Mouse (Mus musculus) limb, embryonic 12.5 days (tissue): ENCODE results near the gene Rpl24. TPM values are rescaled to one million over a fixed set of nuclear protein-coding genes. Genes with fewer than 3 reads are reported as not detected.

Experiments used
- ATAC-seq: fragments of 200-750 bp; cut with Nextera tagmentation; 2 replicates; pipeline ENCODE4 v1.8.0; 2017; ENCODE audit warnings: low read depth, moderate TSS enrichment; ENCODE audit not compliant: insufficient number of reproducible peaks, insufficient read depth, low FRiP score, low TSS enrichment
- H3K27ac ChIP-seq: fragments of 300-500 bp; sonication (generic); 2 replicates; pipeline ENCODE4 v1.5.1; 2016; ENCODE audit warnings: mild to moderate bottlenecking, moderate library complexity
- H3K27me3 ChIP-seq: fragments of 300-500 bp; sonication (generic); 2 replicates; pipeline ENCODE4 v1.6.1; 2016; ENCODE audit warnings: mild to moderate bottlenecking, moderate library complexity
- H3K36me3 ChIP-seq: fragments of 300-500 bp; sonication (generic); 2 replicates; pipeline ENCODE4 v1.6.1; 2016; ENCODE audit warnings: mild to moderate bottlenecking, moderate library complexity
- H3K4me1 ChIP-seq: fragments of 300-500 bp; sonication (generic); replicated peaks from 2 replicates; pipeline ENCODE4 v1.6.1; 2016
- H3K4me2 ChIP-seq: fragments of 300-500 bp; sonication (generic); 2 replicates; pipeline ENCODE4 v1.6.1; 2016; ENCODE audit warnings: mild to moderate bottlenecking, moderate library complexity
- H3K4me3 ChIP-seq: fragments of 300-500 bp; sonication (generic); replicated peaks from 2 replicates; pipeline ENCODE4 v1.5.1; 2016; ENCODE audit warnings: mild to moderate bottlenecking
- H3K9ac ChIP-seq: fragments of 300-500 bp; sonication (generic); replicated peaks from 2 replicates; pipeline ENCODE4 v1.6.1; 2016; ENCODE audit warnings: mild to moderate bottlenecking, moderate library complexity
- H3K9me3 ChIP-seq: fragments of 300-500 bp; sonication (generic); 2 replicates; pipeline ENCODE4 v1.6.1; 2016; ENCODE audit warnings: mild to moderate bottlenecking, moderate library complexity
- WGBS: fragments of 180-500 bp; shearing (Covaris S2); methylation state at CpG from one replicate; pipeline ENCODE4 v1.1.7; 2016; 5-methylcytosine and 5-hydroxymethylcytosine counted together
- polyA plus RNA-seq: library from polyadenylated mRNA; unstranded; fragments of >200 nt; fragmentation: Nextera tagmentation; extraction: Ambion mirVana; gene quantifications from 2 replicates; pipeline ENCODE4 v1.2.1, GENCODE M21; 2016

Rpl24 gene
- polyA plus RNA-seq, 1 experiment from 2014 or later, result 860 TPM

GRCm38 (mm10) chr16:56014076-56014475 lies 48.0 kb downstream of the Rpl24 start:
- peaks cover 54% of the 10 kb centered on the region for H3K36me3 ChIP-seq
- H3K9ac ChIP-seq, result no peak overlapping the region
- 89% methylated on average over 7 of the region's 7 CpGs for WGBS
- no peak overlapping the region for H3K4me3 ChIP-seq
- H3K4me1 ChIP-seq, result no peaks in the 10 kb centered on the region
- ATAC-seq, result no peak
- no peaks in the 10 kb centered on the region for H3K27me3 ChIP-seq
- no peak overlapping the region for H3K4me2 ChIP-seq
- peaks cover 5% of the 10 kb centered on the region; the same call in 1 of the 2 replicates for H3K9me3 ChIP-seq
- H3K27ac ChIP-seq, result no peak overlapping the region

GRCm38 (mm10) chr16:56019660-56020059 lies 53.6 kb downstream of the Rpl24 start:
- H3K4me2 ChIP-seq, result no peak overlapping the region
- no peaks in the 10 kb centered on the region for H3K9me3 ChIP-seq
- no peaks in the 10 kb centered on the region for H3K4me1 ChIP-seq
- H3K36me3 ChIP-seq, result peaks cover 57% of the 10 kb centered on the region
- 94% methylated on average over 7 of the region's 7 CpGs for WGBS
- no peak overlapping the region for H3K9ac ChIP-seq
- H3K4me3 ChIP-seq, result no peak overlapping the region
- ATAC-seq, result no peak
- no peak overlapping the region for H3K27ac ChIP-seq
- H3K27me3 ChIP-seq, result no peaks in the 10 kb centered on the region

Other genes with a start within 250 kb of the Rpl24 start
- gene Nfkbiz, start 127.4 kb upstream of the Rpl24 start, polyA plus RNA-seq, result 3.5 TPM in 2 replicates
- 0.90 TPM in 2 replicates for gene Nxpe3, start 71.0 kb upstream of the Rpl24 start, polyA plus RNA-seq
- gene Cep97, start 31.4 kb upstream of the Rpl24 start, polyA plus RNA-seq, result 13.0 and 13.4 TPM in 2 replicates
- gene Zbtb11, start 7.6 kb downstream of the Rpl24 start, polyA plus RNA-seq, result 22.4 and 22.7 TPM in 2 replicates
- gene Pcnp, start 63.5 kb downstream of the Rpl24 start, polyA plus RNA-seq, result 283 and 297 TPM in 2 replicates
- 30.3 and 31.0 TPM in 2 replicates for gene Trmt10c, start 71.5 kb downstream of the Rpl24 start, polyA plus RNA-seq
- gene Senp7, start 82.1 kb downstream of the Rpl24 start, polyA plus RNA-seq, result 39.2 and 43.1 TPM in 2 replicates
- 0.14 and 0.29 TPM in 2 replicates for gene Impg2, start 238.0 kb downstream of the Rpl24 start, polyA plus RNA-seq